Mouse (Mus musculus) testis, adult 10 weeks (tissue): ENCODE data around the gene Rhot1. TPM values are rescaled to one million over a fixed set of nuclear protein-coding genes. Genes with fewer than 3 reads are reported as not detected.

Source experiments
- polyA plus RNA-seq: library from polyadenylated mRNA; stranded (reverse); fragments of 350-450 nt; fragmentation: Illumina TruSeq; extraction: RNeasy Lipid Tissue Mini Kit (QIAGEN cat#74804); gene quantifications from one replicate; pipeline ENCODE4 v1.2.3, GENCODE M21; 2014; ENCODE audit warnings: low read depth, low replicate concordance

Gene Rhot1
- polyA plus RNA-seq = 156 TPM

GRCm38 (mm10) chr11:80208860-80209800, at the start of gene Rhot1:
Gene Rhot1, plus strand, starts transcription at chr11:80209019.

GRCm38 (mm10) chr11:80183705-80184255, 25.0 kb upstream of the Rhot1 start, which contains the start of gene Rnf135:
Gene Rnf135, plus strand, starts transcription at chr11:80183851.

GRCm38 (mm10) chr11:80300551-80301315, 91.9 kb downstream of the Rhot1 start, which contains the start of gene Rhbdl3:
Gene Rhbdl3, plus strand, starts transcription at chr11:80300912.

Other genes starting within 250 kb of the Rhot1 start
- gene Utp6, start 246.6 kb upstream of the Rhot1 start, polyA plus RNA-seq = 16.8 TPM
- gene Suz12, start 215.9 kb upstream of the Rhot1 start, polyA plus RNA-seq = 77.6 TPM
- 10.8 TPM for gene Crlf3, start 128.0 kb upstream of the Rhot1 start, polyA plus RNA-seq
- gene Atad5, start 119.6 kb upstream of the Rhot1 start, polyA plus RNA-seq = 11.1 TPM
- 10.3 TPM for gene Tefm, start 66.8 kb upstream of the Rhot1 start, polyA plus RNA-seq
- 0.60 TPM for gene Adap2, start 54.9 kb upstream of the Rhot1 start, polyA plus RNA-seq
- 3.6 TPM for gene Rnf135, start 25.2 kb upstream of the Rhot1 start, polyA plus RNA-seq
- gene Rhbdl3, start 91.9 kb downstream of the Rhot1 start, polyA plus RNA-seq = 0.18 TPM
- gene 5730455P16Rik, start 169.0 kb downstream of the Rhot1 start, polyA plus RNA-seq = 11.5 TPM
- 186 TPM for gene Zfp207, start 174.3 kb downstream of the Rhot1 start, polyA plus RNA-seq
- 161 TPM for gene Psmd11, start 219.6 kb downstream of the Rhot1 start, polyA plus RNA-seq